Mouse (Mus musculus) right cerebral cortex, postnatal 36 days (tissue): ENCODE results near the gene Vapb.
"Not testable (repeated sequence)": the region's sequence is repeated elsewhere in the genome, so short reads cannot be mapped to it uniquely, and the experiment has no call there.

Experiments used
- DNase-seq, 2 experiments: peaks; one replicate each; pipeline ENCODE4 v3.0.0; 2022; ENCODE audit warnings: low spot score in 2 of 2, mixed read lengths in 1 of 2

Vapb gene

DNA sequence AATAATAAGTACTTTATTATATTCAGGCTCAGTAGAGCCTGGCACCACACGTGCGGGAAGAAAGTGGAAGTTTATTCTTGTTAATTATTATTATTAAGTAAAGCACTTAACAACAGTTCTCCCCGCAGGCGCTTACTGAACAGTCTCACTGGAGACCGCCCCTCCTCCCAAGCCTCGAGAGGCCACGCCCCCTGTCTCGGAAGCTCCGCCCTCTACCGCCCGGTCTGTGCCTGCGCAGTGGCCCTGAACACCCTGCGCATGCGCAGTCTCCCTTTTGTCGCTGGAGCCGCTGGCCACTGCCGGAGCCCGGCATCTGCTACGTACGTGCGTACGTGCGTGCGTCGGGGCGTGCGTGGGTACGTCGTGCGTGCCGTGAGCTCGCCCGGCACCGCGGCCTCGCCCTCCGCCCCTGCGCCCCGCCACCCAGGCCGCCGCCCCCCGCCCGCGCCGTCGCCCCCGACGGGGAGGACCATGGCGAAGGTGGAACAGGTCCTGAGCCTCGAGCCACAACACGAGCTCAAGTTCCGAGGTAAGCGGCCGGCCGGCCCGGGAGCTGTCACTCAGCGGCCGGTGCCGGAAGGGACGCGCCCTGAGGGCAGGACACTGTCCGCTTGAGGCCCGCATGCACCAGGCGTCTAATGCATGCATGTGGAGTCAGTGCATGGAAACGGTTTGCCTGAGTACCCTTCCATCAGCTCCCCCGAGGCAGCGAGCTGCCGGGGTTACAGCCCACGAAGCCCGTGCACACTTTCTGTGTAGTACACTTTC is at the start of gene Vapb:
Gene Vapb (plus strand): TSS at position 290 of the 768 bp plus-strand sequence.
- DNase-seq, result peak; percentile 98

DNA sequence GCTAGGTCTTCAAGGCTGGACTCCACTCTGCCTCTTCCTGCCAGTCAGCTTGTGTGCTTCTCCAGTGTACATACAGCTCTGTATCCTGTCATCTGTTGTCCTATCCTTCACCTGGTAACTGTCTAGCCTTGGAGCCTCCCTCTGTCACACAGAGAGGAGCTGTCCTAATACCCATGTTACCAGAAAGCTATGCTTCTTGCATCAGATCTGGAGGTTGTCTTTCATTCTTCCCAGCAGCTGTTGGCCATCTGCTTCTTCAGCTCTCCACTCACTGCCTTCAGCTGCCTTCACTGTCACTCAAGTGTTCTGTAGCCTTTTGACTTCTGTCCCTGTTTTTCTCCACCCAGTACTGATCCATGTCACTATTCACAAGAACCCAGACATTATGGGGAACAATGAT is 47.5 kb upstream of the Vapb start:
- no peak for DNase-seq

DNA sequence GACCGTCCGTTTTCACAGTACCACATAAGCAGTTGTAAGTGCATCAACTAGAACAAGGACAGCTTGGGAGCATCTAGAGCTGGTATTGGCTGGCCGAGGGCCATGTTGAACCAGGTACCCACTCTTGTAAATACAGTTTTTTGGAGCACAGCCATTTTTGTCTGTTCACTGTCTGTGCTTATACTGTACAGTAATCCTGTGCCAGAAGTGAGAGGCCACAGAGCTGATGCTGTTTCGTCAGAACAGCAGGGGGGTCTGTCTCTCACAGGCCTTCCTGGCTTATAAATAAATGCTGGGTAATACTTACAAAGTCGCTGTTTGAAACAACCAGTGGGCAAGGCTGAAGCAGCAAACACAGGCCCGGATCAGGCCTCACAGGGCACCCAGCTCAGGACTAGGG is 45.6 kb upstream of the Vapb start:
- no peak for DNase-seq

- no peak for DNase-seq
Measured at GRCm38 (mm10) chr2:173692693-173693092, 44.6 kb upstream of the Vapb start.

DNA sequence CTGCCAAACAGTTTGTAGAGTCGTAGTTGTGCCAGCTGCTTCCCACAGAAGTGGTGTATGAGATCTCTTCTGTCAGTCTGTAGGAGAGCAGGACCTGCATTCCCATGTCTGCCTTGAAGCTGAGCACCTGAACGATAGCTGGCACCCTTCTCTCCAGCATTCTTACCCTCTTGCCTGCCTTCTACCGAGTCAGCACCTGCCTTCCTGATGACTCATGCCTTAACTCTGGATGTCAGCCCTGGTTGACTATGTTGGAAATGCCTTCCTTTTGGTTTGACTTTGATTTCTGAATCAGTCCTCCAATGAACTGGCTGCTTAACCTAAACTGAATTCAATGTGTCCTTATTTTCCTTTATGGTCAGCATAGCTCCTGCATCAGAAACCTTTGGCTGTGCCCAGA is 38.5 kb upstream of the Vapb start:
- DNase-seq, result no peak

- DNase-seq, result no peak
Measured at GRCm38 (mm10) chr2:173702096-173702866, 35.0 kb upstream of the Vapb start.

DNA sequence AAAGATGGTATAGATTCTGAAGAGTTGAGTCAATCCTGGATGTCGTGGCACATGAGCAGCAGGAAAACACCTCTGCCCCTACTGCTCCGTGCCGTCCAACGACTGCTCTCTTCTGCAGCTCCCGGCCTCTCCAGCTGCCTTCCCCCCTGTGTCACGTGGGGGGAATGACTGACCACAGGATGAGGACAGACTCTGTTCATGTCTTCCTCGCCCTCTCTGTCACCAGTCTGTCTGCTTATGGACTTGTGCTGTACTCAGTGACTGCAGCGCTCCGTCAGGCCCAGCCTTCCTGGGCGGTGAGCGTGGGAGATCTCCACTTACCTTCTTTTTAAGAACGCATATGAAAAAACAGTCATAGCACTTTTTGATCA is 34.5 kb upstream of the Vapb start:
- no peak for DNase-seq

DNA sequence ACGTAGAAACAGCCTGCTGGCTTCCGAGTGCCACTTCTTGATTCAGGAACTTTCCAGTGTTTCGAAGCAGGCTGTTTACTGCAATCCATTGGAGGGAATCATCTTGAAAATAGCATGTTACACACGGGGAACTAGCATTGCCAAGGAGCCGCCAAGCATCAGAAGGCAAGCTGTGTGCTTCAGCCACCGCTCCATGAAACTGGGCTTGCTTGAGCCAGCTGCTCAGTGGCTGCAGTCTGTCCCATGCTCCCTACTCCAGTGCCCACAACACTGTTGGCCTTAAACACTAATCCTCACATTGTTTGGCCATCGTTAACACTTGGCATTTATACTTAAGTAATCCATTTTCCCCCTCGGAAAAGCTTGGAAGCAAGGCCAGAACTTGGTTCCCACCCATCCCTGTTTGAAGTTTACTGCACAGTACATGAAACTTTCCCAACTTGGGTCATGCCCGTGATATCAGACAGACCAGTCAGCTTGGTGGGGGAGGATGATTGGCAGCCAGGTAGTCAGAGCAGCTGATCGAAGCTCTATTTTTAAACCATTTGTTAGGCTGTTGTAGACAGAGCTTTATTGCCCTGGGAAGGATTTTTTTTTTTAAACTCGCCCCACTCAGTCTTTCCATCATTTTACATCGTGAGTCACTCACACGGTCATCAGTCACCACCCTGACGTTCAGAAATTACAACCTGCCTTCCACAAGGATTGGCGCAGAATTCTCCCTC is 31.3 kb upstream of the Vapb start:
- no peak for DNase-seq

DNA sequence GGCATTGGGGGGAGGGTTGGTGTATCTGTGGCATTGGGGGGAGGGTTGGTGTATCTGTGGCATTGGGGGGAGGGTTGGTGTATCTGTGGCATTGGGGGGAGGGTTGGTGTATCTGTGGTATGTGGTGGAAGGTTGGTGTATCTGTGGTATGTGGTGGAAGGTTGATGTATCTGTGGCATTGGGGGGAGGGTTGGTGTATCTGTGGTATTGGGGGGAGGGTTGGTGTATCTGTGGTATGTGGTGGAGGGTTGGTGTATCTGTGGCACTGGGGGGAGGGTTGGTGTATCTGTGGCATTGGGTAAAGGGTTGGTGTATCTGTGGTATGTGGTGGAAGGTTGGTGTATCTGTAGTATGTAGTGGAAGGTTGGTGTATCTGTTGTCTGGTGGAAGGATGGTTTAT is 29.7 kb upstream of the Vapb start:
- not testable (repeated sequence) for DNase-seq

- no peak for DNase-seq
Measured at GRCm38 (mm10) chr2:173710193-173710592, 27.1 kb upstream of the Vapb start.

GRCm38 (mm10) chr2:173712656-173713055 is 24.7 kb upstream of the Vapb start:
- DNase-seq, result no peak

DNA sequence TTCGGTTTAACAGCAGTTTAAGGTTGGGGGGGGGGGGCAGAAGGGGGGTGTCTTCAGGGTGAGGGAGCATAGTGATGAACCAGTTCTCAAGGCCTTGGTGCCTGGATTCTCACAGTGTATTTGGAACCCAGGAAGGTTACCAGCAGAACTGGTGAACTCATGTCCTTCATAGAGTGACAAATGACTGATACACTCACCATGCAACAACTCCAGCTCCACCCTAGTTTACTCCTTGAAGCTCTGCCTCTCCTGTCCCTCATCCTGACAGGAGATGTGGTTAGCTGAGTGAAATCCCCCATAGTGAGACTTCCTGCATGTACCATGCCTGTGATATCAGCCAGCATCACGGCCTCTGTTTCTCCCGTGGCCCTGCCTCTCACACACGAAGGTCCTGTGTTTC is 24.1 kb upstream of the Vapb start:
- no peak for DNase-seq

GRCm38 (mm10) chr2:173714620-173715218 is 22.6 kb upstream of the Vapb start:
- no peak for DNase-seq

GRCm38 (mm10) chr2:173716966-173717365 is 20.3 kb upstream of the Vapb start:
- DNase-seq, result no peak

DNA sequence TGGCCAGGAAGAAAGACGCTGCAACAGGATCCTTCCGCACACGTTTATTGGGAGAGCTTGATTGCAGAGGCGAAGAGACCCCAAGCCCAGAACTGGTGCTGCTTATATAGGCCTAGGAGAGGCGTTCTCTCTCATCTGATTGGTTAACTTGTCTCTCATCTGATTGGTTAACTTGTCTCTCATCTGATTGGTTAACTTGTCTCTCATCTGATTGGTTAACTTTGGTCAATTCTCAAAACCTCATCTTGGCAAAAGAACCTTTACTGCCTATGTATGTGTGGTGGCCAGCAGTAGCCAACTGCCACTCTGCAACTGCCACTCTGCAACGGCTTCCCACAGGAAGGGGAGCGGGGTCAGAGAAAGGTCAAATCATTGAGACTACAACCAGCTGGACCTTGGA is 18.2 kb upstream of the Vapb start, which contains the start of gene 1700010B08Rik:
Gene 1700010B08Rik (plus strand): TSS at position 301 of the 400 bp plus-strand sequence.
- DNase-seq, result not testable (repeated sequence)

DNA sequence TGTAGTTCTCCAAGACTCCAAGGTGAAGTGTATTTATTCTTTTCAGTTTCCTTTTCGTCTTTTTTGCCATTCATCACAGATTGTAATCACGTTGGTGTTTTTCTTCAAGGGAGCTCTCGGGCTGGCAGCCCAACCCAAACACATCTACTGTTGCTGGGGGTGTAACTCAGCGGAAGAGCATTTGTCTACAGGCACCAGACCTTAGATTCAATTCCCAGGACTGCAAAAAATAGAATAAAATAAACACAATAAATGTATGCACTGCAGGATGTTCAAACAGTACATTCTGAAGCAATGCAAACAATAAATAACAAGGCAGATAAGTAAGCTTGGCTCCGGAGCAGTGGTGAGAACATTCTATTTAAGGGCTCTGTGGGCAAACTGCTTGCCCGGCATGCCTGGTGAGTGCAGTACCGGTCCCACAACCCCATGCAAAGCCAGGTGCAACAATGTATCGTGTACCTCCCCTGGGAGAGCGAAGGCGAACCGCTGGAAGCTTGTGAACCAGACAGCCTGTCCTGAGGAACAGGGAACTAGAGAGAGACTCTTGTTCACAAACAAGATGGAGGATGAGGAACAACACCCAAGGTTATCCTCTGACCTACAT is 15.0 kb upstream of the Vapb start:
- DNase-seq, result no peak

DNA sequence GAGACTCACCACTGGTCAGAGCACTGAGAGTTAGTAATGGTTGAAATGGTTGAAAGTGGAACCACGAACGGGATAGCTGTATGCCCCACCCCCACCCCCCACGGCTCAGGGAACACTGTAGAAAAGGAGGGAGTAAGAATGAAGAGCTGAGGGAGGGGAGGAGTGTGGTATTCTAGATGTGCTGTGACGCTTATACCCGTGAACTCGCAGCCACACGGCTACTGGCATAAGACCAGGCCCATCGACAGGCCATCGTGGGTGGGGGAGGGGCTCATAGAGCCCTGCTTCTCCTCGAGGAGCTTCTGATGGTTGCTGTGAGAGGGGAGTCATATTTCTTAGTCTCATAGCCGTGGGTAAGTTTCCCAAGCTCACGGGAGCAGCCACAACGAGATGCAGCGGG is 12.9 kb upstream of the Vapb start:
- DNase-seq, result no peak

DNA sequence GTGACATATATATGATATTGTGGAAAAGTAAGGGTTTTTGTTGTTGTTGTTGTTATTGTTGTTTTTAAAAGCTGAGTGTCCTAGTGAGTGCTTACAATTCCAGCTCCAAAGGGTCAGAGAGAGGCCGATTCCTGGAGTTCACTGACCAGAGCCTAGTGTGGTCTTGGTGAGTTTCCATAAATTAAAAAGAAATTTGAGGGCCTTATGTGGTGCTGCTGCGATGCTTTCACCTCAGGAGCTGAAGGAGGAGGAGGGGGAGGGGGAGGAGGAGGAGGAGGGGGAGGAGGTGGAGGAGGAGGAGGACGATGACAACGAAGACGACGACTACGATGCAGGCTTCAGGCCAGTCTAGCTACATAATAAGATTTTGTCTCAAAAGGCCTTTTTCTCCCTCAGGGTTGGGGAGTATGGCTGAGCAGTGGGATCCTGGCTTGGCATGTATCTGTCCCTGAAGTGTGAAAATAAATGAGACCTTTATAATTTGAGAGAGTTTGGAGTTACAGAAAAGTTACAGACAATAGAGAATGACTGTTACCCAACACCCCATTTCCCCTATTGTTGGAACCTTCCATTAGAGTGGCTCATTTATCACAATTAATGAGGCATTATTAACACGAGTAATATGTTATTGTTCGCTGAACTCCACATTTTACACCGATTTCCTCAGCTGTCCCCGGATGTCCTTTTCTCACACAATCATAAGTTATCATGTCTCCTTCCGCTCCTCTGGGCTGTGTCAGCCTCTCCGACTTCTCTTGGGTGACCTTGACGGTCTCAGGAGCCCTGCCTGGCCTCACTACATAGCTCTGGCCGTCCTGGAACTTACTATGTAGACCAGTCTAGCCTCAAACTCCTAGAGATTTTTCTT is 12.1 kb upstream of the Vapb start:
- no peak for DNase-seq

DNA sequence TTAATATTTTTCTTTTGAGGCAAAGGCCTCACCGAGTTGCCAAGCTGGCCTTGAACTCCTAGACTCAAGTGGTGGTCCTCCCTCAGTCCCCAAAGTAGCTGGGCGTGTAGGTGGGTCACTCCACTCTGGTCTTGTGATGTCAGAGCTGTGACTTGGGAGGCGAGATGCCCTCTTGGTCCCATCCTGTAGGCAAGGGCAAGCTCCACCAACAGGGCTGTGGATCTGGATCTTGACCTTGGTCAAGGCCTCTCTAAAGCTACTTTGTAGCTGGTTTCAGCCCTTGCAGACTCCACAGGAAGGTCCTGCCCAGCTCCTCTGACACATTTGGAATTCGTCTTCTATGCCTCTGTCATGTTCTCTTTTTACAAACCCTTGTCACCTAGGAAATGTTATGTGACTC is 11.5 kb upstream of the Vapb start:
- no peak for DNase-seq

- DNase-seq, result no peak
Measured at GRCm38 (mm10) chr2:173730444-173730966, 6.8 kb upstream of the Vapb start.
